Mouse (Mus musculus): ENCODE data around the gene Slc22a1. TPM values are rescaled to one million over a fixed set of nuclear protein-coding genes. Genes with fewer than 3 reads are reported as not detected.

Gene Slc22a1
- not detected in 2 replicates for polyA plus RNA-seq (2014; fragmentation: Nextera tagmentation; extraction: Ambion mirVana)

GRCm38 (mm10) chr17:12675646-12676045 lies at the start of gene Slc22a1:
Slc22a1 (minus strand) TSS chr17:12675829.
- Histone ChIP-seq H3K9me3 (ENCODE audit: control insufficient read depth, low read length) (no peaks in the 10 kb centered on the region), H3K4me2 (replicated peaks; ENCODE audit: low read depth, low read length) (no peak within 1 kb of the TSS), H3K9ac (ENCODE audit: low read depth, low read length) (no peak within 1 kb of the TSS), H3K27me3 (ENCODE audit: control insufficient read depth, insufficient read depth, low read length) (no peaks in the 10 kb centered on the region), H3K36me3 (ENCODE audit: control insufficient read depth, insufficient read depth, low read length) (no peaks in the 10 kb centered on the region), H3K27ac (ENCODE audit: low read depth, low read length) (no peak within 1 kb of the TSS), H3K4me1 (replicated peaks; ENCODE audit: control insufficient read depth, insufficient read depth, low read length) (no peaks in the 10 kb centered on the region), H3K4me3 (ENCODE audit: low read depth, low read length) (no peak within 1 kb of the TSS)
- no peak for DNase-seq (ENCODE audit: low spot score)
- 88% methylated on average over 7 of the region's 7 CpGs for whole genome bisulfite sequencing
- ATAC-seq (ENCODE audit: low FRiP score) = no peak

GRCm38 (mm10) chr17:12724767-12725744 lies 49.4 kb upstream of the Slc22a1 start:
- Histone ChIP-seq H3K9me3 (ENCODE audit: control insufficient read depth, low read length) (no peaks in the 10 kb centered on the region), H3K27me3 (ENCODE audit: control insufficient read depth, insufficient read depth, low read length) (no peaks in the 10 kb centered on the region), H3K4me3 (ENCODE audit: low read depth, low read length) (no peak overlapping the region), H3K9ac (ENCODE audit: low read depth, low read length) (no peak overlapping the region), H3K27ac (ENCODE audit: low read depth, low read length) (no peak overlapping the region), H3K4me2 (replicated peaks; ENCODE audit: low read depth, low read length) (no peak overlapping the region), H3K4me1 (replicated peaks; ENCODE audit: control insufficient read depth, insufficient read depth, low read length) (no peaks in the 10 kb centered on the region), H3K36me3 (ENCODE audit: control insufficient read depth, insufficient read depth, low read length) (no peaks in the 10 kb centered on the region)
- ATAC-seq (ENCODE audit: low FRiP score) (no peak), DNase-seq (ENCODE audit: low spot score) (no peak)
- 73% methylated on average over 6 of the region's 6 CpGs for WGBS

GRCm38 (mm10) chr17:12723986-12724766 lies 48.5 kb upstream of the Slc22a1 start:
- H3K4me1 ChIP-seq (replicated peaks; ENCODE audit: control insufficient read depth, insufficient read depth, low read length) = no peaks in the 10 kb centered on the region
- H3K9me3 ChIP-seq (ENCODE audit: control insufficient read depth, low read length) = no peaks in the 10 kb centered on the region
- no peaks in the 10 kb centered on the region for H3K27me3 ChIP-seq (ENCODE audit: control insufficient read depth, insufficient read depth, low read length)
- ATAC-seq (ENCODE audit: low FRiP score) = no peak
- no peak overlapping the region for H3K4me2 ChIP-seq (replicated peaks; ENCODE audit: low read depth, low read length)
- WGBS = 95% methylated on average over 5 of the region's 5 CpGs
- DNase-seq (ENCODE audit: low spot score) = no peak
- H3K9ac ChIP-seq (ENCODE audit: low read depth, low read length) = no peak overlapping the region
- H3K27ac ChIP-seq (ENCODE audit: low read depth, low read length) = no peak overlapping the region
- H3K36me3 ChIP-seq (ENCODE audit: control insufficient read depth, insufficient read depth, low read length) = no peaks in the 10 kb centered on the region
- H3K4me3 ChIP-seq (ENCODE audit: low read depth, low read length) = no peak overlapping the region

DNA sequence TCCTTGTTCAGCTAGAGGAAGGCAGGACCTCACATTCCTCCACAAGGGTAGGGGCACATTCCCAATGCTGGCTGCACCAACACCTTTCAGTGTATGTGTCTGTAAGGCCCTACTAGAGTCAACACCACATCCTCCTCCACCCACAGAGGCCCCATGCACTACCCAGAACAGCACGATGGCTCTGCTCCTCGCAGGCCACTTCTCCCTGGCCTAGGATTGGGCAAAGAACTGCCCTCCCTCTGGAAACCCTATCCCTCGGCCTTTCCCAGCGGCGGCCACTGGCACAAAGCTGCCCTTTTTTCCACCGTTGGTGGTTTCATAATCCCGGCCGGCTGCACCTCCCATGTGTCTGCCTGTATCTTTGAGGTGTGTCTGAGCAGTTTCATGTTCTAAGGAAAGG lies 47.0 kb upstream of the Slc22a1 start:
- no peaks in the 10 kb centered on the region for H3K36me3 ChIP-seq (ENCODE audit: control insufficient read depth, insufficient read depth, low read length)
- 62% methylated on average over 8 of the region's 8 CpGs for WGBS
- H3K9me3 ChIP-seq (ENCODE audit: control insufficient read depth, low read length) = no peaks in the 10 kb centered on the region
- H3K4me2 ChIP-seq (replicated peaks; ENCODE audit: low read depth, low read length) = no peak overlapping the region
- no peak for ATAC-seq (ENCODE audit: low FRiP score)
- no peak overlapping the region for H3K4me3 ChIP-seq (ENCODE audit: low read depth, low read length)
- no peaks in the 10 kb centered on the region for H3K27me3 ChIP-seq (ENCODE audit: control insufficient read depth, insufficient read depth, low read length)
- H3K9ac ChIP-seq (ENCODE audit: low read depth, low read length) = no peak overlapping the region
- H3K4me1 ChIP-seq (replicated peaks; ENCODE audit: control insufficient read depth, insufficient read depth, low read length) = no peaks in the 10 kb centered on the region
- no peak overlapping the region for H3K27ac ChIP-seq (ENCODE audit: low read depth, low read length)
- DNase-seq (ENCODE audit: low spot score) = no peak

- DNase-seq (ENCODE audit: low spot score) = no peak
- Histone ChIP-seq H3K36me3 (ENCODE audit: control insufficient read depth, insufficient read depth, low read length) (no peaks in the 10 kb centered on the region), H3K4me2 (replicated peaks; ENCODE audit: low read depth, low read length) (no peak overlapping the region), H3K4me3 (ENCODE audit: low read depth, low read length) (no peak overlapping the region), H3K27ac (ENCODE audit: low read depth, low read length) (no peak overlapping the region), H3K9me3 (ENCODE audit: control insufficient read depth, low read length) (no peaks in the 10 kb centered on the region), H3K4me1 (replicated peaks; ENCODE audit: control insufficient read depth, insufficient read depth, low read length) (no peaks in the 10 kb centered on the region), H3K27me3 (ENCODE audit: control insufficient read depth, insufficient read depth, low read length) (no peaks in the 10 kb centered on the region), H3K9ac (ENCODE audit: low read depth, low read length) (no peak overlapping the region)
- no peak for ATAC-seq (ENCODE audit: low FRiP score)
- WGBS = 91% methylated on average over 5 of the region's 5 CpGs
These were observed 45.7 kb upstream of the Slc22a1 start for GRCm38 (mm10) chr17:12721118-12721886.

GRCm38 (mm10) chr17:12718251-12718650 lies 42.6 kb upstream of the Slc22a1 start:
- 0 out of 2 replicates have a peak, but pooled peaks cover 3% of the 10 kb centered on the region for H3K36me3 ChIP-seq (ENCODE audit: control insufficient read depth, insufficient read depth, low read length)
- H3K27ac ChIP-seq (ENCODE audit: low read depth, low read length) = no peak overlapping the region
- DNase-seq (ENCODE audit: low spot score) (no peak), ATAC-seq (ENCODE audit: low FRiP score) (no peak)
- 79% methylated on average over 7 of the region's 7 CpGs for WGBS
- H3K9ac ChIP-seq (ENCODE audit: low read depth, low read length) = no peak overlapping the region
- H3K4me2 ChIP-seq (replicated peaks; ENCODE audit: low read depth, low read length) = no peak overlapping the region
- no peaks in the 10 kb centered on the region for H3K9me3 ChIP-seq (ENCODE audit: control insufficient read depth, low read length)
- H3K27me3 ChIP-seq (ENCODE audit: control insufficient read depth, insufficient read depth, low read length) = no peaks in the 10 kb centered on the region
- H3K4me3 ChIP-seq (ENCODE audit: low read depth, low read length) = no peak overlapping the region
- no peaks in the 10 kb centered on the region for H3K4me1 ChIP-seq (replicated peaks; ENCODE audit: control insufficient read depth, insufficient read depth, low read length)

DNA sequence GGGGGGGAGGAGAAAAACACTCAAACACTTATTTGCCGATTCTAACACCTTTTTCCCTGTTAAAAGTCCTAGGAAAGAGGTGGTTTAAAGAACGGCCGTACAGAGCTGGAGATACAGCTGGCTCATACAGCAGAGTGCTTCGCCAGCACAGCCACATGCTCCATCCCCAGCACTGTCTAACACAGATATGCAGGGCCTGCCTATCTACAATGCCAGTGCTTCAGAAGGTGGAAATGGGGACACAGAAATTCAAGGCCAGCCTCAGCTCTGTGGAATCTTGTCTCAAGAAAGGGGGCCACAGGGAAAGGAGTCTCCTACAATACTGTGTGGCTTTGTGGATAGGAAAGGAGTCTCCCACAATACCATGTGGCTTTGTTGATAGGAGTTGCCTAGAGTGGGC lies 41.8 kb upstream of the Slc22a1 start:
- WGBS = 95% methylated on average over 4 of the region's 4 CpGs
- Histone ChIP-seq H3K4me1 (replicated peaks; ENCODE audit: control insufficient read depth, insufficient read depth, low read length) (no peaks in the 10 kb centered on the region), H3K4me2 (replicated peaks; ENCODE audit: low read depth, low read length) (no peak overlapping the region), H3K4me3 (ENCODE audit: low read depth, low read length) (no peak overlapping the region), H3K9me3 (ENCODE audit: control insufficient read depth, low read length) (no peaks in the 10 kb centered on the region), H3K36me3 (ENCODE audit: control insufficient read depth, insufficient read depth, low read length) (0 out of 2 replicates have a peak, but pooled peaks cover 3% of the 10 kb centered on the region), H3K27me3 (ENCODE audit: control insufficient read depth, insufficient read depth, low read length) (no peaks in the 10 kb centered on the region), H3K27ac (ENCODE audit: low read depth, low read length) (no peak overlapping the region), H3K9ac (ENCODE audit: low read depth, low read length) (no peak overlapping the region)
- no peak for ATAC-seq (ENCODE audit: low FRiP score)
- no peak for DNase-seq (ENCODE audit: low spot score)

DNA sequence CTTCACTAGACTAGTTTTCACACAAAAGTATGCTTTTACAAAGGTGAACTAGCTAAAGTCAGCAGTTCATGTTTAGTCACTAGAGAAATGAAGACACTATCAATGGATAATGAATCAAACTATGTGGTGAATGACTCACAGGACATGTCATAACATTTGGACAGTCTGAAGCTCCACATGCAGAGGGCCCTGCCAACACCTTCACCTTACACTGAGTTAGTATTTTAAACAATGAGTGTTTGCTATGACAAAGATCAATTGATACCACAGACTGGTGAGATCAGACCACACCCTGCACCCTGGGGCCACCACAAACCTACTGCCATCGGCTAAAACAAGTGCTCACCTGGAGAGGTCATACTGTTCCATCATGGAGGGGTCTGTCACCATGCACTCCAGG lies 39.4 kb upstream of the Slc22a1 start:
- Histone ChIP-seq H3K4me2 (replicated peaks; ENCODE audit: low read depth, low read length) (no peak overlapping the region), H3K27ac (ENCODE audit: low read depth, low read length) (no peak overlapping the region), H3K9me3 (ENCODE audit: control insufficient read depth, low read length) (no peaks in the 10 kb centered on the region), H3K36me3 (ENCODE audit: control insufficient read depth, insufficient read depth, low read length) (0 out of 2 replicates have a peak, but pooled peaks cover 3% of the 10 kb centered on the region), H3K9ac (ENCODE audit: low read depth, low read length) (no peak overlapping the region), H3K27me3 (ENCODE audit: control insufficient read depth, insufficient read depth, low read length) (no peaks in the 10 kb centered on the region), H3K4me3 (ENCODE audit: low read depth, low read length) (no peak overlapping the region), H3K4me1 (replicated peaks; ENCODE audit: control insufficient read depth, insufficient read depth, low read length) (no peaks in the 10 kb centered on the region)
- ATAC-seq (ENCODE audit: low FRiP score) (no peak), DNase-seq (ENCODE audit: low spot score) (no peak)
- 71% methylated on average over 1 of the region's 1 CpGs for WGBS
